Mouse (Mus musculus) forebrain, embryonic 12.5 days (tissue): ENCODE results near the gene Hrh3. TPM values are rescaled to one million over a fixed set of nuclear protein-coding genes. Genes with fewer than 3 reads are reported as not detected.

Experiments
- ATAC-seq: fragments of 200-750 bp; cut with Nextera tagmentation; 2 replicates; pipeline ENCODE4 v1.8.0; 2017; ENCODE audit warnings: moderate TSS enrichment; ENCODE audit not compliant: low FRiP score
- H3K27ac ChIP-seq: fragments of 300-500 bp; sonication (generic); 2 replicates; pipeline ENCODE4 v1.5.1; 2016; ENCODE audit warnings: mild to moderate bottlenecking
- H3K27me3 ChIP-seq: fragments of 300-500 bp; sonication (generic); 2 replicates; pipeline ENCODE4 v1.6.1; 2016; ENCODE audit warnings: mild to moderate bottlenecking
- H3K36me3 ChIP-seq: fragments of 300-500 bp; sonication (generic); replicated peaks from 2 replicates; pipeline ENCODE4 v1.6.1; 2016; ENCODE audit warnings: mild to moderate bottlenecking
- H3K4me1 ChIP-seq: fragments of 300-500 bp; sonication (generic); 2 replicates; pipeline ENCODE4 v1.6.1; 2016
- H3K4me2 ChIP-seq: fragments of 300-500 bp; sonication (generic); 2 replicates; pipeline ENCODE4 v1.6.1; 2016; ENCODE audit warnings: mild to moderate bottlenecking, moderate library complexity
- H3K4me3 ChIP-seq: fragments of 300-500 bp; sonication (generic); replicated peaks from 2 replicates; pipeline ENCODE4 v1.5.1; 2016; ENCODE audit warnings: mild to moderate bottlenecking
- H3K9ac ChIP-seq: fragments of 300-500 bp; sonication (generic); 2 replicates; pipeline ENCODE4 v1.6.1; 2016; ENCODE audit warnings: mild to moderate bottlenecking
- H3K9me3 ChIP-seq: fragments of 300-500 bp; sonication (generic); 2 replicates; pipeline ENCODE4 v1.6.1; 2016
- WGBS: fragments of 180-500 bp; shearing (Covaris S2); methylation state at CpG from one replicate; pipeline ENCODE4 v1.1.7; 2016; 5-methylcytosine and 5-hydroxymethylcytosine counted together
- polyA plus RNA-seq: library from polyadenylated mRNA; unstranded; fragments of >200 nt; fragmentation: Nextera tagmentation; extraction: Ambion mirVana; gene quantifications from 2 replicates; pipeline ENCODE4 v1.2.1, GENCODE M21; 2016

Gene Hrh3
- polyA plus RNA-seq, 1 experiment from 2014 or later = 3.3 TPM

GRCm38 (mm10) chr2:180077622-180078021, 26.7 kb downstream of the Hrh3 start:
- Histone ChIP-seq H3K27ac (no peak overlapping the region), H3K27me3 (no peaks in the 10 kb centered on the region), H3K4me3 (no peak overlapping the region), H3K4me2 (no peak overlapping the region), H3K9me3 (no peaks in the 10 kb centered on the region), H3K9ac (no peak overlapping the region), H3K36me3 (peaks cover 32% of the 10 kb centered on the region), H3K4me1 (no peaks in the 10 kb centered on the region)
- ATAC-seq = no peak
- 67% methylated on average over 3 of the region's 3 CpGs for WGBS

GRCm38 (mm10) chr2:180072886-180073285, 31.4 kb downstream of the Hrh3 start:
- Histone ChIP-seq H3K9ac (no peak overlapping the region), H3K27ac (no peak overlapping the region), H3K36me3 (peaks cover 10% of the 10 kb centered on the region), H3K4me1 (peaks cover 11% of the 10 kb centered on the region), H3K9me3 (no peaks in the 10 kb centered on the region), H3K27me3 (no peaks in the 10 kb centered on the region), H3K4me3 (no peak overlapping the region), H3K4me2 (no peak overlapping the region)
- 89% methylated on average over 7 of the region's 7 CpGs for WGBS
- no peak for ATAC-seq

GRCm38 (mm10) chr2:180071671-180072070, 32.6 kb downstream of the Hrh3 start:
- Histone ChIP-seq H3K27me3 (no peaks in the 10 kb centered on the region), H3K9me3 (no peaks in the 10 kb centered on the region), H3K4me2 (no peak overlapping the region), H3K27ac (no peak overlapping the region), H3K4me1 (peaks cover 11% of the 10 kb centered on the region), H3K36me3 (peaks cover 12% of the 10 kb centered on the region), H3K4me3 (peak overlapping the region; percentile 72; the same call in 1 of the 2 replicates), H3K9ac (no peak overlapping the region)
- no peak for ATAC-seq
- WGBS = 89% methylated on average over 2 of the region's 2 CpGs

GRCm38 (mm10) chr2:180070481-180071453, 33.5 kb downstream of the Hrh3 start, which contains the start of gene Mtg2:
Gene Mtg2 (plus strand): TSS chr2:180070588.
- Histone ChIP-seq H3K4me1 (peaks cover 11% of the 10 kb centered on the region), H3K4me2 (peak within 1 kb of the TSS; percentile 85), H3K36me3 (peaks cover 12% of the 10 kb centered on the region), H3K9ac (peak within 1 kb of the TSS; percentile 67), H3K27ac (peak within 1 kb of the TSS; percentile 88), H3K27me3 (no peaks in the 10 kb centered on the region), H3K9me3 (no peaks in the 10 kb centered on the region), H3K4me3 (peak within 1 kb of the TSS; percentile 72)
- ATAC-seq = peak; percentile 98
- WGBS = 5% methylated on average over 58 of the region's 58 CpGs

GRCm38 (mm10) chr2:180069770-180070480, 34.4 kb downstream of the Hrh3 start:
- peaks cover 21% of the 10 kb centered on the region for H3K36me3 ChIP-seq
- peak; percentile 69 for ATAC-seq
- 36% methylated on average over 20 of the region's 20 CpGs for WGBS
- peaks cover 11% of the 10 kb centered on the region for H3K4me1 ChIP-seq
- H3K27me3 ChIP-seq = no peaks in the 10 kb centered on the region
- H3K4me3 ChIP-seq = peak overlapping the region; percentile 72
- peak overlapping the region; percentile 85 for H3K4me2 ChIP-seq
- H3K27ac ChIP-seq = peak overlapping the region; percentile 88
- H3K9me3 ChIP-seq = no peaks in the 10 kb centered on the region
- peak overlapping the region; percentile 67 for H3K9ac ChIP-seq

GRCm38 (mm10) chr2:180063338-180064131, 40.8 kb downstream of the Hrh3 start:
- no peak overlapping the region for H3K4me3 ChIP-seq
- no peaks in the 10 kb centered on the region for H3K4me1 ChIP-seq
- peaks cover 77% of the 10 kb centered on the region for H3K36me3 ChIP-seq
- ATAC-seq = no peak
- 94% methylated on average over 11 of the region's 11 CpGs for WGBS
- H3K27ac ChIP-seq = no peak overlapping the region
- H3K4me2 ChIP-seq = no peak overlapping the region
- H3K27me3 ChIP-seq = no peaks in the 10 kb centered on the region
- no peaks in the 10 kb centered on the region for H3K9me3 ChIP-seq
- H3K9ac ChIP-seq = no peak overlapping the region

- no peak overlapping the region for H3K9ac ChIP-seq
- H3K9me3 ChIP-seq = no peaks in the 10 kb centered on the region
- H3K4me2 ChIP-seq = no peak overlapping the region
- no peak overlapping the region for H3K27ac ChIP-seq
- H3K36me3 ChIP-seq = peaks cover 66% of the 10 kb centered on the region
- peaks cover 5% of the 10 kb centered on the region; the same call in 1 of the 2 replicates for H3K4me1 ChIP-seq
- no peak overlapping the region for H3K4me3 ChIP-seq
- 96% methylated on average over 9 of the region's 9 CpGs for WGBS
- no peaks in the 10 kb centered on the region for H3K27me3 ChIP-seq
- no peak for ATAC-seq
Observed at GRCm38 (mm10) chr2:180053001-180053400, 51.3 kb downstream of the Hrh3 start.

GRCm38 (mm10) chr2:180051986-180052733, 52.1 kb downstream of the Hrh3 start:
- Histone ChIP-seq H3K4me2 (no peak overlapping the region), H3K27me3 (no peaks in the 10 kb centered on the region), H3K4me1 (peaks cover 5% of the 10 kb centered on the region; the same call in 1 of the 2 replicates), H3K9me3 (no peaks in the 10 kb centered on the region), H3K4me3 (no peak overlapping the region), H3K9ac (no peak overlapping the region), H3K36me3 (peaks cover 65% of the 10 kb centered on the region), H3K27ac (no peak overlapping the region)
- WGBS = 90% methylated on average over 14 of the region's 14 CpGs
- 0 out of 2 replicates have a peak, but pooled peaks have one; percentile 21 for ATAC-seq

- no peaks in the 10 kb centered on the region for H3K27me3 ChIP-seq
- no peak overlapping the region for H3K4me3 ChIP-seq
- ATAC-seq = peak; percentile 31
- no peak overlapping the region for H3K4me2 ChIP-seq
- H3K9ac ChIP-seq = no peak overlapping the region
- H3K36me3 ChIP-seq = peaks cover 59% of the 10 kb centered on the region
- 4% methylated on average over 4 of the region's 5 CpGs for WGBS
- no peak overlapping the region for H3K27ac ChIP-seq
- no peaks in the 10 kb centered on the region for H3K9me3 ChIP-seq
- peaks cover 5% of the 10 kb centered on the region; the same call in 1 of the 2 replicates for H3K4me1 ChIP-seq
Observed at GRCm38 (mm10) chr2:180050986-180051385, 53.3 kb downstream of the Hrh3 start.
